Mouse (Mus musculus) splenic B cell, adult 2 months (primary cell): ENCODE data around the gene Zfp597.
"Not testable (repeated sequence)": the region's sequence is repeated elsewhere in the genome, so short reads cannot be mapped to it uniquely, and the experiment has no call there.

Experiments
- DNase-seq: peaks from one replicate; pipeline ENCODE4 v3.0.0-alpha.2; 2011; ENCODE audit warnings: low read depth, low spot score
- H3K27me3 ChIP-seq: 2 replicates; pipeline ENCODE4 v1.6.1; 2012; ENCODE audit warnings: mild to moderate bottlenecking, low read length, moderate library complexity, mixed read lengths; ENCODE audit not compliant: control insufficient read depth, poor library complexity, insufficient read depth, severe bottlenecking
- H3K36me3 ChIP-seq: 2 replicates; pipeline ENCODE4 v1.6.1; 2012; ENCODE audit warnings: mild to moderate bottlenecking, low read length, moderate library complexity, mixed read lengths; ENCODE audit not compliant: control insufficient read depth, poor library complexity, insufficient read depth, severe bottlenecking

Gene Zfp597

DNA sequence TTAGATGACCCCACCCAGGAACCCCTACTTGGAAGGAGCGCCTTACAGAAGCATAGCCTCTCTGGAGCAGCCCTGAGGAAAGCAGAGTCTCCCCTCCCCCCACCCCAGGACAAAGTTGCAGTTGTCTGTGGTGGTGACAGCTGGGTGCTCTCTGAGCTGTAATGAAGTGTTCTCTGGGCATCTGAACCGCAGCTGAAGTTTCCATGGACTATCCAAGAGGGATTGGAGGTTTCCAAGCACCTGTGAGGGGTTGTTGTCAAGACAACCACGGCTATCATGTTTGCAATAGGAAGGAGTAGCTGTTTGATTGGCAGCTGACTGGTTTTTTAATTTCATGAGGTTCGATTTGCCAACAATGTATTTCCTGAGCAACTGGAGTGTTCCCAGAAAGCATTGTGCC, 41.4 kb downstream of the Zfp597 start:
- Histone ChIP-seq H3K36me3 (no peaks in the 10 kb centered on the region), H3K27me3 (no peaks in the 10 kb centered on the region)
- no peak for DNase-seq

DNA sequence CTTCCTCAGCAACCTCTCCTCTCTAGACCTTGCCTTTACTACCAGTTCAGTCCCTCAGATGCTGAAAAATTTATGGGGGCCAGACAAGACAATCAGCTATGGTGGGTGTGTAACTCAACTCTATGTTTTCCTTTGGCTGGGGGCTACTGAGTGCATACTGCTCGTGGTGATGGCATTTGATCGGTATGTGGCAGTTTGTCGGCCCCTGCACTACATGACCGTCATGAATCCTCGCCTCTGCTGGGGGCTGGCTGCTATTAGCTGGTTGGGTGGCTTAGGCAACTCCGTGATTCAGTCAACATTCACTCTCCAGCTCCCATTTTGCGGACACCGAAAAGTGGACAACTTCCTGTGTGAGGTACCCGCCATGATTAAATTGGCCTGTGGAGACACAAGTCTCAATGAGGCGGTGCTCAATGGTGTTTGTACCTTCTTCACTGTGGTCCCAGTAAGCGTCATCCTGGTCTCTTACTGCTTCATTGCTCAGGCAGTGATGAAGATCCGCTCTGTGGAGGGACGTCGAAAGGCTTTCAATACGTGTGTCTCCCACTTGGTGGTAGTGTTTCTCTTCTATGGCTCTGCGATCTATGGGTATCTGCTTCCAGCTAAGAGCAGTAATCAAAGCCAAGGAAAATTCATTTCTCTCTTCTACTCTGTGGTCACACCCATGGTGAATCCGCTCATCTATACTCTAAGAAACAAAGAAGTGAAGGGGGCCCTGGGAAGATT, 45.0 kb downstream of the Zfp597 start:
- peak; percentile 55 for DNase-seq
- no peaks in the 10 kb centered on the region for H3K36me3 ChIP-seq
- no peaks in the 10 kb centered on the region for H3K27me3 ChIP-seq

DNA sequence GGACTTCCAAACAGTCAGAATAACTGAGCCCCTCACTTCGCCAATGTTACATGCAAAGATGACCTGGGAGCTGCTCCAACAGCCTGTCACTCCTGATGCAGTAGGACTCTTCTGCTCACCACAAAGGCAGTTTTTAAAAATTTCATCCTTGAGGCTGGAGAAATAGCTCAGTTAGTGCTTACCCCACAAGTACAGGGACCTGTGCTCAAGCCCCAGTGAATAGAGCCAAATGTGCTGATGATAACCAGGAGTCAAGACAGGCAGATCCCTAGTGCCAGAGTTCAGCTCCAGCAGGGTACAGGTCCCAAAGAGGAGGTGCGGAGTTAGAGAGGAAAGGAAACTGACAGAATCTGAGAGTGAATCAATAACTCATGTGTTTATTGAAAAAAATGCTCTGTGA, 48.9 kb downstream of the Zfp597 start:
- Histone ChIP-seq H3K36me3 (no peaks in the 10 kb centered on the region), H3K27me3 (no peaks in the 10 kb centered on the region)
- DNase-seq, result no peak

DNA sequence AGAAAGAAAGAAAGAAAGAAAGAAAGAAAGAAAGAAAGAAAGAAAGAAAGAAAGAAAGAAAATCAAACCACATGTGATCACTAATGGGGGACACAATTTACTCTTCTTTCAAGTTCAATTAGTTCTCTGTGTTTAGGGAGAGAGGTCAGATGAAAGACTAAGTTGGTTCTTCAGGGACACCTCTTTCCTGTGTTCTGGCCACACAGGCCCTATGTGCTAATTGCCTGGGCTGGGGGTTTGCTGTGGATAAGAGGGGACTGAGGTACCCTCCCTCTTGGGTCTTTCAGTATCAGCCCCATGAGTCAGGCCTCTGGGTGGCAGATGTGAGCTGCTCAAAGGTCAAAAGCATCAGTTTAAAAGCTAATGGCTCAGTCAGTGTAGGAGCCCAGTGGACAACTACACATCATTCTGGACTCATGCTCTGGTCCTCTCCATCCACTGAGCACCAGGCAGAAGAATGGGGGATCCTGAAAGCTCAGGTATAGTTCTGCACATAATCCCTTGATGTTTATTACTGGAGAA, 53.7 kb downstream of the Zfp597 start, which contains the start of gene Olfr15:
Olfr15 (plus strand) TSS at position 291 of the 522 bp plus-strand sequence.
- H3K36me3 ChIP-seq, result no peaks in the 10 kb centered on the region
- DNase-seq, result peak; percentile 35
- no peaks in the 10 kb centered on the region for H3K27me3 ChIP-seq

DNA sequence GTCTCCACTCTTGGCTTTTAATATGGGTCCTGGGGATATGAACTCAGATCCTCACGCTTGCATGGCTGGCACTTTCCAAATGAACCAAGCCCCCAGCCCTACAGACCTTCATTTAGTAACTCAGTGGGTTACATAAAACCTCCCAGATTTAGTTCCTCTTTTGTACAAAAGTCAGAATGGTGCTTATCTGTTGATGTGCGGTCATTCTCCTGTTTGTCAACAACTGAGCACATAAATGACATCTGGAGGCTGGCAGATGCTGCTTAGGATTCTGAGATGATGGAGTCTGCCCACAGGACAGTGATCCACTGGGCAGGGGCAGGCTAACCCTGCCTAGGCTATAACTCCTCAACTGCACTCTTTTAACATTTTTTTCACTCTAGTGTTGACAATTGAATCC, 54.6 kb downstream of the Zfp597 start:
- no peak for DNase-seq
- no peaks in the 10 kb centered on the region for H3K36me3 ChIP-seq

DNA sequence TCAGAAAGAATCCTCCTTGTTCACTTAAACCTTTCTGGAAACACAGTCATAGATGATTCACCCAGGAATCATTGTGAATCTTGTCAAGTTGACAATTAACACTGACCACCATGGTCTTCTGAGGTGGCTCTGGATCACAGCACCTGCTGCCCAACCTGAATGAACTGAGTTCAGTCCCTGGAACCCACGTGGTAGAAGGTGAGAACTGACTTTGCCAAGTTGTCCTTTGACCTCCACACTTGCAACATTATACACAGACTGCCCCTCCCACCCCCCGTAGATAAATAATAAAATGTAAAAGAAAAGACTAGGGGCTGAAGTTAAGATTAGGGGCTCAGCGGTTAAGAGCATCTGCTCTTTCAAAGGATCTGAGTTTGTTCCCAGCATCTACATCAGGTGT, 56.3 kb downstream of the Zfp597 start:
- DNase-seq, result no peak
- Histone ChIP-seq H3K27me3 (no peaks in the 10 kb centered on the region), H3K36me3 (no peaks in the 10 kb centered on the region)

More for the DNA sequence above, 54.6 kb downstream of the Zfp597 start:
- no peaks in the 10 kb centered on the region for H3K27me3 ChIP-seq

DNA sequence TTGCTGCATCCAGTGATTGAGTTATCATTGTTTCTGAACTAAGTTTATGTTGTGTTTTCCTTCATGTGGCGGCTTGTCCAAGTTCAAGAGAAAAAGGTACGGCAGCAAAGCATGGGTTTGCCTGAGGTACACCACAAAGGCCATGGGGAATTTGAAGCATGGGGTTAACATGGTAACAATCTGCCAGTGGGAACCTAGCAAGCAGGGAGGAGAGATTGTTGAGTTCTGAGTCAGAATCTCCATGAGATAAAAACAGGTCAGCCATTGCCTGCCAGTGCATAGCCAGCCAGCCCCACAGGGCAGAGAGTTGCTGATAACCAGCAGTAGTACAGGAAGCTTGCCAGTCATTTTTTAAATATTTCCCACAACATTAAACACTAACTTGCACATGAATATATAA, 64.2 kb downstream of the Zfp597 start:
- DNase-seq, result no peak
- no peaks in the 10 kb centered on the region; the same call in 1 of the 2 replicates for H3K27me3 ChIP-seq
- no peaks in the 10 kb centered on the region for H3K36me3 ChIP-seq

DNA sequence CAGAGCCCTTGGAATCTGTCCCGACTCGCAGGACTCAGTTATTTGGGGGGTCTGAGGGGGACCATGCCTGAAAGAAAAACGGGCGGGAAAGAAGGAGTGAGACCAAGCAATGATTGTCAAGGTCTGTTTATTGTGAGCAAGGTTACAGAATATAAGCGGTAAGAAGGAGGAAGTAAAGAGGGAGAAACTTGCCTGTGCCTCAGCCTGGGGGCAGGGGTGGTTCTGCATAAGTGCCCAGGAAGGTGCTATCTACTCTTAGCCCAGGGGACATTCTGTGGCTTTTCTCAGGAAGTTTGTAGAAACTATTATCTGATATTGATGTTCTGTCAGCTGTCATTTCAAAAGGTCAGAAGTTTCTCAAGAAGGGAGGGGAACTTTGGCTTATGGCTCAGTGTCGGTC, 69.7 kb downstream of the Zfp597 start:
- peak; percentile 80 for DNase-seq
- not testable (repeated sequence) for H3K36me3 ChIP-seq, H3K27me3 ChIP-seq
